Mouse (Mus musculus): ENCODE measurements around the gene Cdk14.

Cdk14 gene

GRCm38 (mm10) chr5:5419992-5420455 is at the start of gene Cdk14:
Cdk14 (minus strand) TSS chr5:5420312.
- no peak for DNase-seq (ENCODE audit: extremely low spot score, low read depth, low spot score)

GRCm38 (mm10) chr5:5465256-5465655 is 45.1 kb upstream of the Cdk14 start:
- DNase-seq (ENCODE audit: extremely low spot score, low read depth, low spot score) = no peak

DNA sequence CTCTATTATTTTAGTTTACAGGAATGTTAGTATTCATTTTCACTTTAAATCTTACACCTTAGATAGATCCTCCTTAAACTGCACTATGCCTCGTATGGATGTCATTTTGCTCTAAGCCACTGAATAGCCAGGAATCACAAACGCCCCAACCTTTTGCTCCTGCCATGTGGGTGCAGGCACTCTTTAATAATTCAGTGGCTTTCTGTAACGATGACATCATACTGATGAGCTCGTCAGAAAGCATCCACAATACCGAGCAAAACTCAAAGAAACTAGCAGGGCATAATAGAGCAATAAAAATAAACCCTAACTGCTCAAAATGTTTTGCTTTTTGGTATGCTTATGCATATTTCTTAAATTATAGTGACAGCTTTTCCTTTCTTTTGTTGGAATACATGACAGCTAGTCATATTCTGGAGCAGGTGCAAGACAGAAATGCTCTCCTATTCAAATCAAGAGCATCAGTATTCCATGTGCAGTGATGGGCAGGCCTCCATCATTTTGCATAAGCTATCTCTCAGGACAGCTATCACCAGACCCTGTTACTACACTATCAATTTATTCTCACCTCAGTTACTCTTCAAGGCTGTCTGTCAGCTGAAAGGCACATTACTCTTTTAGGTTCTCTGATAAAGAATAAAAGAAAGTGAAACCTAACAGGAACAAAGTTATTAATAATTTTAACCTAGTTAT is 11.8 kb upstream of the Cdk14 start:
- no peak for DNase-seq (ENCODE audit: extremely low spot score, low read depth, low spot score)

GRCm38 (mm10) chr5:5423723-5424171 is 3.6 kb upstream of the Cdk14 start:
- DNase-seq (ENCODE audit: extremely low spot score, low read depth, low spot score) = no peak

- DNase-seq (ENCODE audit: extremely low spot score, low read depth, low spot score) = no peak
Measured at GRCm38 (mm10) chr5:5423081-5423480, 3.0 kb upstream of the Cdk14 start.

- no peak for DNase-seq (ENCODE audit: extremely low spot score, low read depth, low spot score)
Measured at GRCm38 (mm10) chr5:5421439-5421838, 1.3 kb upstream of the Cdk14 start.

- DNase-seq (ENCODE audit: extremely low spot score, low read depth, low spot score) = no peak
Measured at GRCm38 (mm10) chr5:5419253-5419652, 859 bp downstream of the Cdk14 start.

- DNase-seq (ENCODE audit: extremely low spot score, low read depth, low spot score) = no peak
Measured at GRCm38 (mm10) chr5:5414835-5415234, 5.3 kb downstream of the Cdk14 start.

DNA sequence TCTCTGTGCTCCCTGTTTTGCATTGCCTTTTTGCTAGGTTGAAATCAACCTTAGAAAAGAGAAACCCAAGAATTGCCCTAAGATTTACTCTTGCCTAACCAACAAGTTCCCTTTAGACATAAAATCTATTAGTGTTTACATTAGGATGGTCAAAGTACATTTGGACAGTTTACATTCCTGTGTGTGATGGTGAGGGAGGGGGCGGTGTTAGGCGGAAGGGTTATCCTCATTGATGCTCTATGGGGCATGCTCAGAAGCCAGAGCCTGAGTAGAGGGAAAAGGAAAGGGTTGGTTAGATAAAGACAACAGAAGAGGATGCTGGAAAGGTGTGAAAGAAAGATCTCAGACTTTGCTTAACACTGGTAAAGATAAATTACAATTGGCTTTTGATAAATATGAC is 8.2 kb downstream of the Cdk14 start:
- DNase-seq (ENCODE audit: extremely low spot score, low read depth, low spot score) = no peak

GRCm38 (mm10) chr5:5401986-5402385 is 18.1 kb downstream of the Cdk14 start:
- DNase-seq (ENCODE audit: extremely low spot score, low read depth, low spot score) = no peak

DNA sequence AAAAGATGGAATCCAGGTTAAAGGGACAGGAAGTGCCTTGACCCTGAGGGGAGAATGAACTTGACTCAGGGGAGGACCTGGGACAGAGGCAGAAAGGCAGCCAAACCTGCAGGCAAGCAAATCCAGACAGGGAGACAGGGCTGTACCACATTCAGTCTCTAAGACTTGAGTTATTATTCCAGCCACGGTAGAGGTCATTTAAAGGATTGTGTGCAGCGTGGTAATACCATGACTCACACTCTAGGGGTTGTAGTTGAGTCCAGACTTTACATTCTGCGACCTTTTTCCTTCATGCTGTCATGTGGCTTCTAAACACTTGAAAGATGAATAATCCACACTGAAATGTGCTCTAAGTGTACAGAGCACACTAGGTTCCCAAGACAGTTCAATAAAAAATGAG is 27.3 kb downstream of the Cdk14 start:
- DNase-seq (ENCODE audit: extremely low spot score, low read depth, low spot score) = no peak

GRCm38 (mm10) chr5:5380731-5381718 is 39.1 kb downstream of the Cdk14 start:
- DNase-seq (ENCODE audit: extremely low spot score, low read depth, low spot score) = no peak

- no peak for DNase-seq (ENCODE audit: extremely low spot score, low read depth, low spot score)
Measured at GRCm38 (mm10) chr5:5379870-5380730, 40.0 kb downstream of the Cdk14 start.

GRCm38 (mm10) chr5:5379501-5379869 is 40.6 kb downstream of the Cdk14 start:
- no peak for DNase-seq (ENCODE audit: extremely low spot score, low read depth, low spot score)

DNA sequence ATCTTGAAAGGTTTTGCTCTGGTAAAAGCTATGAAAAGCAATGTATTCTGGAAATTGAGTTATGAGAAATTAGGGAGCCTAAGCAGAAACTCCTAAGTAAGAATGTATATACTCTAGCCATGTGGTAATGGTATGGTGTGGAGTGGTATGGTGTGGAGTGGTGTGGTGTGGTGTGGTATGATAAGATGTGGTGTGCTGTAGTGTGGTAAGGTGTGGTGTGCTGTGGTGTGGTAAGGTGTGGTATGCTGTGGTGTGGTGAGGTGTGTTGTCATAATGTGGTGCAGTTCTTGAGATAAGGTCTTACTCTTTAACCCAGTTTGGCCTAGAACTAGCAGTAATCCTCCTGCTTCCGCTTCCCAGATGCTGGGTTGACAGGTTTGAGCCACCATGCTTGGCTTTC is 45.7 kb downstream of the Cdk14 start:
- no peak for DNase-seq (ENCODE audit: extremely low spot score, low read depth, low spot score)

DNA sequence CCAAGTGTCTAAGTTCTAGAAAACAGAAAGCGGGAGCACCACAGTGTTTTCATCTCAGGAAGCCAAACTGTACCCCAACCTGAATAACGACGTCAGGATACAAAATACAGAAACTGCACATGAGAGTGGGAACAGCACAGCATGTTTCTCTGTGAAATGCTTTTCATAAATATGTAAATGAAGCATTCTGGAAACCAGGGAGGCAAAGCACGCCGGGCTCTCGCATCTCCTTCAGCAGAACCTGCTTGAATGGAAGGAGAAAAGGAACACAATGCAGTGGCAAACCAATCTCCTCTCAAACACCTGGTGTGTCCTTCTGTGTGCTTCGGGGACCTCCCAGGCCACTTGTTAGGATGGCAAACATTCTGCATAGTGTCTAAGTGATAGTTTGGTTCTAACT is 46.6 kb downstream of the Cdk14 start:
- DNase-seq (ENCODE audit: extremely low spot score, low read depth, low spot score) = no peak

GRCm38 (mm10) chr5:5372936-5373335 is 47.2 kb downstream of the Cdk14 start:
- no peak for DNase-seq (ENCODE audit: extremely low spot score, low read depth, low spot score)

- no peak for DNase-seq (ENCODE audit: extremely low spot score, low read depth, low spot score)
Measured at GRCm38 (mm10) chr5:5372354-5372753, 47.8 kb downstream of the Cdk14 start.

DNA sequence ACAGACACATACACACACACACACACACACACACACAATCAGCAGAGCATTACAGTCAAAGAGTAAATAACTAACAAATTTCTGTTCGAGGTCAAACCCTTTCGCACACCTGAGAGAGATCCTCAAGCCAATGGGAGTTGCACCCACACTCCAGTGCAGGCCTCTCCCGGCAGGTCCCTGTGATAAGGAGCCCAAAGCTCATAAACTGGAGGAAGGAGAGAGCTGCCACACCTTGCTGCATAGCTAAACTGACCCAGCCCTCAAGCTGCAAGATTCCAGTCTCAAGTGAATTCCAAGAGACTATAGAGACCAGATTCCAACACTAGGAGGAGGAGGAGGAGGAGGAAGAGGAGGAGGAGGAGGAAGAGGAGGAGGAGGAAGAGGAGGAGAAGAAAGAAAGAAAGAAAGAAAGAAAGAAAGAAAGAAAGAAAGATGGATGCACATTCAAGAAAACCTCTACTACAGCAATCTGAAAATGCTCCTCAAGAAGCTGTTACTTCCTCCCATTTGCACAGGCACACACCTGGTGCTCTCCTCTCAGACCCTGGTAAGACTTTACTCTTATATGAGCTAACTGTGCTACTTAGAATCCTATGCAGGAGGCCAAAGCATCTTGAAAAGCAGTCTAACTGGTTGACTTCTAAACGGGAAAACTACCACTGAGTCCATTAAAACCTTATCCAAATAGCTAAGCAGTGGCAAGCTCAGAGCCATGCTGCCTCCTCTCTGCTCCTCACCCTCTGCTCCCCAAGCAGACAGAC is 49.6 kb downstream of the Cdk14 start:
- DNase-seq (ENCODE audit: extremely low spot score, low read depth, low spot score) = no peak

All from hindlimb bud, embryonic 11.5 days (tissue).